Comparison of ENCODE assay signal across 8 mouse cellular contexts in genomic region chr13:37508385-37509351, GRCm38 (mm10).
DNase-seq lines count a peak whose midpoint lies in the region; ATAC-seq and TF ChIP-seq lines count a peak whose summit lies in the region.

No protein-coding gene starts in this region.

- no peaks in the 10 kb centered on the region for H3K36me3 ChIP-seq in megakaryocyte, embryonic 14.5 days (replicated peaks; ENCODE audit: low read length)
- H3K36me3 ChIP-seq in embryonic facial prominence, embryonic 12.5 days, result no peaks in the 10 kb centered on the region
- H3K36me3 ChIP-seq in hindbrain, embryonic 11.5 days (ENCODE audit: control insufficient read depth, insufficient read depth, low read length), result no peaks in the 10 kb centered on the region
- H3K36me3 ChIP-seq in limb, embryonic 14.5 days (ENCODE audit: control insufficient read depth, insufficient read depth, low read length), result no peaks in the 10 kb centered on the region
- no peaks in the 10 kb centered on the region for H3K36me3 ChIP-seq in midbrain, postnatal 0 days (ENCODE audit: insufficient read depth, low read length)

- no peak overlapping the region for H3K4me2 ChIP-seq in embryonic facial prominence, embryonic 12.5 days (replicated peaks)
- no peak overlapping the region for H3K4me2 ChIP-seq in hindbrain, embryonic 11.5 days (replicated peaks; ENCODE audit: low read depth, low read length)
- H3K4me2 ChIP-seq in limb, embryonic 14.5 days (replicated peaks; ENCODE audit: low read depth, low read length, severe bottlenecking), result 0 out of 2 replicates have a peak overlapping the region, but pooled peaks have one; percentile 4
- no peak overlapping the region for H3K4me2 ChIP-seq in midbrain, postnatal 0 days (ENCODE audit: low read depth, low read length, poor library complexity, severe bottlenecking)

- peaks cover 73% of the 10 kb centered on the region for H3K4me1 ChIP-seq in megakaryocyte, embryonic 14.5 days
- peaks cover 27% of the 10 kb centered on the region for H3K4me1 ChIP-seq in embryonic facial prominence, embryonic 12.5 days
- 0 out of 2 replicates have a peak, but pooled peaks cover 3% of the 10 kb centered on the region for H3K4me1 ChIP-seq in hindbrain, embryonic 11.5 days (replicated peaks; ENCODE audit: control insufficient read depth, insufficient read depth, low read length)
- H3K4me1 ChIP-seq in limb, embryonic 14.5 days (ENCODE audit: control insufficient read depth, insufficient read depth, low read length), result peaks cover 30% of the 10 kb centered on the region
- H3K4me1 ChIP-seq in midbrain, postnatal 0 days (ENCODE audit: insufficient read depth, low read length), result peaks cover 5% of the 10 kb centered on the region; the same call in 1 of the 2 replicates
- peaks cover 8% of the 10 kb centered on the region for H3K4me1 ChIP-seq in cerebellum, adult 2 months (ENCODE audit: control insufficient read depth, insufficient read depth, low read length)

- peak overlapping the region; percentile 74 for H3K27ac ChIP-seq in embryonic facial prominence, embryonic 12.5 days
- H3K27ac ChIP-seq in hindbrain, embryonic 11.5 days (ENCODE audit: low read depth, low read length), result peak overlapping the region; percentile 4; the same call in 1 of the 2 replicates
- H3K27ac ChIP-seq in limb, embryonic 14.5 days (replicated peaks; ENCODE audit: low read depth, low read length), result peak overlapping the region; percentile 78
- H3K27ac ChIP-seq in midbrain, postnatal 0 days (ENCODE audit: low read depth, low read length), result no peak overlapping the region
- H3K27ac ChIP-seq in cerebellum, adult 2 months (ENCODE audit: insufficient read depth, low read length), result no peak overlapping the region

- H3K27me3 ChIP-seq in megakaryocyte, embryonic 14.5 days (replicated peaks), result no peaks in the 10 kb centered on the region
- H3K27me3 ChIP-seq in embryonic facial prominence, embryonic 12.5 days, result no peaks in the 10 kb centered on the region
- H3K27me3 ChIP-seq in hindbrain, embryonic 11.5 days (ENCODE audit: control insufficient read depth, insufficient read depth, low read length), result no peaks in the 10 kb centered on the region
- no peaks in the 10 kb centered on the region for H3K27me3 ChIP-seq in limb, embryonic 14.5 days (ENCODE audit: control insufficient read depth, insufficient read depth, low read length)
- H3K27me3 ChIP-seq in midbrain, postnatal 0 days (ENCODE audit: insufficient read depth, low read length), result no peaks in the 10 kb centered on the region
- no peaks in the 10 kb centered on the region for H3K27me3 ChIP-seq in cerebellum, adult 2 months (ENCODE audit: control insufficient read depth, insufficient read depth, low read length)

- no peak for TF ChIP-seq CTCF in midbrain, postnatal 0 days (IDR thresholded peaks at IDR 0.05)
- TF ChIP-seq CTCF in cerebellum, adult 2 months (IDR thresholded peaks at IDR 0.05; ENCODE audit: borderline replicate concordance, insufficient read depth, low read depth, low read length), result no peak

- H3K4me3 ChIP-seq in megakaryocyte, embryonic 14.5 days (replicated peaks), result peak overlapping the region; percentile 85
- no peak overlapping the region for H3K4me3 ChIP-seq in embryonic facial prominence, embryonic 12.5 days
- no peak overlapping the region for H3K4me3 ChIP-seq in hindbrain, embryonic 11.5 days (ENCODE audit: low read depth, low read length)
- H3K4me3 ChIP-seq in limb, embryonic 14.5 days (replicated peaks; ENCODE audit: low read length), result no peak overlapping the region
- no peak overlapping the region for H3K4me3 ChIP-seq in midbrain, postnatal 0 days (ENCODE audit: low read depth, low read length)
- H3K4me3 ChIP-seq in cerebellum, adult 2 months (replicated peaks; ENCODE audit: insufficient read depth, low read depth, low read length), result no peak overlapping the region

- no peak for TF ChIP-seq POLR2A in limb, embryonic 14.5 days (IDR thresholded peaks at IDR 0.05; ENCODE audit: borderline replicate concordance, extremely low read depth, insufficient read depth, insufficient read length)
- TF ChIP-seq POLR2A in cerebellum, adult 2 months (IDR thresholded peaks at IDR 0.05; ENCODE audit: borderline replicate concordance, insufficient read depth, low read length), result no peak

- no peaks in the 10 kb centered on the region for H3K9me3 ChIP-seq in megakaryocyte, embryonic 14.5 days
- no peaks in the 10 kb centered on the region for H3K9me3 ChIP-seq in embryonic facial prominence, embryonic 12.5 days
- no peaks in the 10 kb centered on the region for H3K9me3 ChIP-seq in hindbrain, embryonic 11.5 days (ENCODE audit: control insufficient read depth, low read length)
- H3K9me3 ChIP-seq in limb, embryonic 14.5 days (ENCODE audit: control insufficient read depth, low read length), result no peaks in the 10 kb centered on the region
- H3K9me3 ChIP-seq in midbrain, postnatal 0 days (ENCODE audit: low read length), result no peaks in the 10 kb centered on the region

- DNase-seq in hindbrain, embryonic 11.5 days (ENCODE audit: low spot score), result no peak
- DNase-seq in limb, embryonic 14.5 days (ENCODE audit: low spot score), result peak; percentile 63
- DNase-seq in midbrain, postnatal 0 days (ENCODE audit: low spot score), result peak; percentile 53
- no peak for DNase-seq in adipocyte (ENCODE audit: low spot score)
- no peak for DNase-seq in cerebellum, adult 2 months

- no peak for ATAC-seq in megakaryocyte, adult 5-6 weeks (ENCODE audit: poor library complexity, severe bottlenecking)
- no peak for ATAC-seq in embryonic facial prominence, embryonic 12.5 days (ENCODE audit: insufficient number of reproducible peaks, insufficient read depth, low FRiP score, low TSS enrichment)
- peak; percentile 15; the same call in 1 of the 2 replicates for ATAC-seq in hindbrain, embryonic 11.5 days (ENCODE audit: low FRiP score)
- ATAC-seq in limb, embryonic 14.5 days (ENCODE audit: low FRiP score, low read depth), result peak; percentile 66
- ATAC-seq in midbrain, postnatal 0 days (ENCODE audit: low FRiP score), result no peak; the same call in 1 of the 2 replicates

- WGBS in embryonic facial prominence, embryonic 12.5 days, result 46% methylated on average over 19 of the region's 19 CpGs
- WGBS in hindbrain, embryonic 11.5 days, result 42% methylated on average over 19 of the region's 19 CpGs
- 34% methylated on average over 19 of the region's 19 CpGs for WGBS in limb, embryonic 14.5 days
- WGBS in midbrain, postnatal 0 days, result 52% methylated on average over 19 of the region's 19 CpGs
- 39% methylated on average over 19 of the region's 19 CpGs for WGBS in cerebellum, adult 2 months

- no peak overlapping the region for H3K9ac ChIP-seq in embryonic facial prominence, embryonic 12.5 days
- H3K9ac ChIP-seq in hindbrain, embryonic 11.5 days (ENCODE audit: low read depth, low read length), result no peak overlapping the region
- H3K9ac ChIP-seq in limb, embryonic 14.5 days (ENCODE audit: low read depth, low read length, severe bottlenecking), result 0 out of 2 replicates have a peak overlapping the region, but pooled peaks have one; percentile 3
- H3K9ac ChIP-seq in midbrain, postnatal 0 days (replicated peaks; ENCODE audit: low read length, poor library complexity, severe bottlenecking), result no peak overlapping the region

Comparison
In these comparisons a context has a peak if more than half of its experiments do, and no peak if none do; other contexts are left out.
1. ATAC-seq: peak in hindbrain, embryonic 11.5 days (single experiment) and limb, embryonic 14.5 days (single experiment); none in megakaryocyte, adult 5-6 weeks (single experiment), embryonic facial prominence, embryonic 12.5 days (single experiment) and midbrain, postnatal 0 days (single experiment).
2. H3K27ac ChIP-seq: peak in embryonic facial prominence, embryonic 12.5 days (single experiment), hindbrain, embryonic 11.5 days (single experiment) and limb, embryonic 14.5 days (single experiment); none in midbrain, postnatal 0 days (single experiment) and cerebellum, adult 2 months (single experiment).
3. DNase-seq: peak in limb, embryonic 14.5 days (single experiment) and midbrain, postnatal 0 days (single experiment); none in hindbrain, embryonic 11.5 days (single experiment), adipocyte (single experiment) and cerebellum, adult 2 months (0 of 2).